Mouse (Mus musculus) heart, embryonic 16.5 days (tissue): ENCODE results near the gene Cd19. TPM values are rescaled to one million over a fixed set of nuclear protein-coding genes. Genes with fewer than 3 reads are reported as not detected.

Source experiments
- ATAC-seq: fragments of 200-750 bp; cut with Nextera tagmentation; replicated peaks from 2 replicates; pipeline ENCODE4 v1.8.0; 2017; ENCODE audit warnings: moderate number of reproducible peaks; ENCODE audit not compliant: insufficient read depth, low FRiP score; ENCODE audit errors: extremely low read depth
- H3K27ac ChIP-seq: fragments of 300-500 bp; sonication (generic); 2 replicates; pipeline ENCODE4 v1.5.1; 2014; ENCODE audit warnings: mild to moderate bottlenecking, low read length, control low read depth, moderate library complexity
- H3K27me3 ChIP-seq: fragments of 300-500 bp; sonication (generic); 2 replicates; pipeline ENCODE4 v1.6.1; 2014; ENCODE audit warnings: low read length, mixed read lengths; ENCODE audit not compliant: control insufficient read depth, insufficient read depth
- H3K36me3 ChIP-seq: fragments of 300-500 bp; sonication (generic); 2 replicates; pipeline ENCODE4 v1.6.1; 2014; ENCODE audit not compliant: control insufficient read depth, insufficient read depth
- H3K4me1 ChIP-seq: fragments of 300-500 bp; sonication (generic); 2 replicates; pipeline ENCODE4 v1.6.1; 2014; ENCODE audit warnings: low read length, mixed read lengths; ENCODE audit not compliant: control insufficient read depth, insufficient read depth
- H3K4me2 ChIP-seq: fragments of 300-500 bp; sonication (generic); 2 replicates; pipeline ENCODE4 v1.6.1; 2014; ENCODE audit warnings: low read depth, mild to moderate bottlenecking, control low read depth, low read length
- H3K4me3 ChIP-seq: fragments of 300-500 bp; sonication (generic); 2 replicates; pipeline ENCODE4 v1.5.1; 2014; ENCODE audit warnings: mild to moderate bottlenecking, control low read depth, low read length
- H3K9ac ChIP-seq: fragments of 300-500 bp; sonication (generic); 2 replicates; pipeline ENCODE4 v1.6.1; 2014; ENCODE audit warnings: low read length, control low read depth
- H3K9me3 ChIP-seq: fragments of 300-500 bp; sonication (generic); replicated peaks from 2 replicates; pipeline ENCODE4 v1.6.1; 2016; ENCODE audit warnings: low read length; ENCODE audit not compliant: control insufficient read depth
- WGBS: fragments of 180-500 bp; shearing (Covaris S2); extraction: QIAGEN DNeasy Blood & Tissue Kit; methylation state at CpG from one replicate; pipeline ENCODE4 v1.1.7; 2014; 5-methylcytosine and 5-hydroxymethylcytosine counted together
- microRNA-seq: library from miRNA; unstranded; fragments of <30 nt; microRNA quantifications from one replicate; pipeline ENCODE4, GENCODE M21; 2017
- polyA plus RNA-seq: library from polyadenylated mRNA; unstranded; fragments of >200 nt; fragmentation: Nextera tagmentation; extraction: Ambion mirVana; gene quantifications from 2 replicates; pipeline ENCODE4 v1.2.1, GENCODE M21; 2015

The Cd19 gene
- polyA plus RNA-seq, 1 experiment from 2014 or later, result 0.09 TPM

DNA sequence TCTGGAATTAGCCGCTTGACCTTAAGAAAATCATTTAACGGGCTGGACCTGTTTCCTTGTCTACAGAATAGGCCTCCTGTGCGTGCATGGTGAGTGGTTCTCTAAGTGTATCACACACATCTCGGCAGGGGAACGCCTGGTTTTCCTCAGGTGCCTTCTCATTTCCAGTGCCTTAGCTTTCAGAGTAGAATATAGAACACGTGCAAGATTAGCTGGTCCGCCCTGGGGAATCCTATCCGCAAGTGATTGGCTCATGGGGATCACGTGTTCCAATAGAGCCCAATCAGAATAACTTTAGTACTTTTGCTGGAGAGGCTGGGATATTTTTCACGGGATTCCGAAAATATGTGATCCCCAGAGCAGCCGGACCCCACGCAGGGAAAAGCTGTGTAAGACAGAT, 55.6 kb downstream of the Cd19 start:
- Histone ChIP-seq H3K9me3 (no peaks in the 10 kb centered on the region), H3K4me3 (no peak overlapping the region), H3K27me3 (no peaks in the 10 kb centered on the region), H3K9ac (no peak overlapping the region), H3K36me3 (no peaks in the 10 kb centered on the region), H3K4me2 (0 out of 2 replicates have a peak overlapping the region, but pooled peaks have one; percentile 21), H3K27ac (no peak overlapping the region), H3K4me1 (peaks cover 4% of the 10 kb centered on the region; the same call in 1 of the 2 replicates)
- 52% methylated on average over 13 of the region's 13 CpGs for WGBS
- no peak for ATAC-seq

Small RNA genes within 50 kb of the gene (microRNA-seq; reads per million reads assigned to microRNA genes)
- not detected for gene Mir7058

Other genes starting within 250 kb of the Cd19 start
- gene Xpo6, start 214.4 kb downstream of the Cd19 start, polyA plus RNA-seq, result 27.6 and 31.5 TPM in 2 replicates
- gene Sbk1, start 142.3 kb downstream of the Cd19 start, polyA plus RNA-seq, result 12.1 and 13.6 TPM in 2 replicates
- 17.4 and 51.1 TPM in 2 replicates for gene Lat, start 45.3 kb downstream of the Cd19 start, polyA plus RNA-seq
- gene Spns1, start 37.4 kb downstream of the Cd19 start, polyA plus RNA-seq, result 41.1 and 45.9 TPM in 2 replicates
- gene Nfatc2ip, start 18.2 kb downstream of the Cd19 start, polyA plus RNA-seq, result 1.4 TPM in 2 replicates
- gene Rabep2, start 13.9 kb upstream of the Cd19 start, polyA plus RNA-seq, result 22.1 and 22.2 TPM in 2 replicates
- gene Atp2a1, start 48.2 kb upstream of the Cd19 start, polyA plus RNA-seq, result 1.4 and 6.4 TPM in 2 replicates
- 44.3 and 46.0 TPM in 2 replicates for gene Sh2b1, start 60.5 kb upstream of the Cd19 start, polyA plus RNA-seq
- 224 and 229 TPM in 2 replicates for gene Tufm, start 72.5 kb upstream of the Cd19 start, polyA plus RNA-seq
- 29.7 and 30.6 TPM in 2 replicates for gene Atxn2l, start 88.5 kb upstream of the Cd19 start, polyA plus RNA-seq
- gene Eif3c, start 151.5 kb upstream of the Cd19 start, polyA plus RNA-seq, result 115 and 120 TPM in 2 replicates
- gene Apobr, start 170.1 kb upstream of the Cd19 start, polyA plus RNA-seq, result 0.71 and 0.75 TPM in 2 replicates
- gene Cln3, start 170.9 kb upstream of the Cd19 start, polyA plus RNA-seq, result 20.2 TPM in 2 replicates
- not detected in 2 replicates for gene Il27, start 180.1 kb upstream of the Cd19 start, polyA plus RNA-seq
- 12.8 and 12.9 TPM in 2 replicates for gene Nupr1, start 216.0 kb upstream of the Cd19 start, polyA plus RNA-seq
- 36.1 and 39.1 TPM in 2 replicates for gene Sgf29, start 234.4 kb upstream of the Cd19 start, polyA plus RNA-seq